Mouse (Mus musculus): ENCODE measurements around the gene Rnasek. TPM values are rescaled to one million over a fixed set of nuclear protein-coding genes. Genes with fewer than 3 reads are reported as not detected.
A peak's percentile ranks its signal among the peaks of the same experiment; 100 is the strongest.

Gene Rnasek
- polyA plus RNA-seq, 1 experiment from 2014 or later, result 94.6 TPM

GRCm38 (mm10) chr11:70226602-70226890, 13.1 kb downstream of the Rnasek start:
- Histone ChIP-seq H3K4me2 (ENCODE audit: low read depth, severe bottlenecking) (peak overlapping the region; percentile 39; the same call in 1 of the 2 replicates), H3K27ac (replicated peaks; ENCODE audit: low read depth, low read length) (no peak overlapping the region), H3K4me3 (ENCODE audit: low read depth, low read length) (0 out of 2 replicates have a peak overlapping the region, but pooled peaks have one; percentile 12), H3K36me3 (ENCODE audit: control insufficient read depth, insufficient read depth, low read length) (no peaks in the 10 kb centered on the region), H3K9me3 (ENCODE audit: control insufficient read depth, low read length) (no peaks in the 10 kb centered on the region), H3K9ac (ENCODE audit: low read length) (no peak overlapping the region), H3K4me1 (ENCODE audit: control insufficient read depth, insufficient read depth, low read length) (peaks cover 7% of the 10 kb centered on the region), H3K27me3 (ENCODE audit: control insufficient read depth, insufficient read depth, low read length) (peaks cover 55% of the 10 kb centered on the region)
- DNase-seq (ENCODE audit: low spot score) (no peak), ATAC-seq (ENCODE audit: insufficient number of reproducible peaks, low FRiP score, low TSS enrichment, low read depth) (no peak)
- 4% methylated on average over 18 of the region's 18 CpGs for WGBS

- 14% methylated on average over 27 of the region's 27 CpGs for WGBS
- Histone ChIP-seq H3K27me3 (ENCODE audit: control insufficient read depth, insufficient read depth, low read length) (peaks cover 55% of the 10 kb centered on the region), H3K9ac (ENCODE audit: low read length) (peak overlapping the region; percentile 13; the same call in 1 of the 2 replicates), H3K4me2 (ENCODE audit: low read depth, severe bottlenecking) (peak overlapping the region; percentile 39; the same call in 1 of the 2 replicates), H3K27ac (replicated peaks; ENCODE audit: low read depth, low read length) (no peak overlapping the region), H3K4me3 (ENCODE audit: low read depth, low read length) (peak overlapping the region; percentile 12; the same call in 1 of the 2 replicates), H3K36me3 (ENCODE audit: control insufficient read depth, insufficient read depth, low read length) (no peaks in the 10 kb centered on the region), H3K4me1 (ENCODE audit: control insufficient read depth, insufficient read depth, low read length) (peaks cover 7% of the 10 kb centered on the region), H3K9me3 (ENCODE audit: control insufficient read depth, low read length) (no peaks in the 10 kb centered on the region)
- DNase-seq (ENCODE audit: low spot score) (no peak), ATAC-seq (ENCODE audit: insufficient number of reproducible peaks, low FRiP score, low TSS enrichment, low read depth) (no peak)
These were observed 13.6 kb downstream of the Rnasek start for GRCm38 (mm10) chr11:70225798-70226601.

- Histone ChIP-seq H3K9ac (ENCODE audit: low read length) (no peak overlapping the region), H3K27ac (replicated peaks; ENCODE audit: low read depth, low read length) (no peak overlapping the region), H3K4me1 (ENCODE audit: control insufficient read depth, insufficient read depth, low read length) (0 out of 2 replicates have a peak, but pooled peaks cover 3% of the 10 kb centered on the region), H3K27me3 (ENCODE audit: control insufficient read depth, insufficient read depth, low read length) (peaks cover 39% of the 10 kb centered on the region), H3K4me3 (ENCODE audit: low read depth, low read length) (no peak overlapping the region), H3K36me3 (ENCODE audit: control insufficient read depth, insufficient read depth, low read length) (no peaks in the 10 kb centered on the region), H3K9me3 (ENCODE audit: control insufficient read depth, low read length) (no peaks in the 10 kb centered on the region), H3K4me2 (ENCODE audit: low read depth, severe bottlenecking) (no peak overlapping the region)
- DNase-seq (ENCODE audit: low spot score), result no peak
- 90% methylated on average over 9 of the region's 9 CpGs for WGBS
- ATAC-seq (ENCODE audit: insufficient number of reproducible peaks, low FRiP score, low TSS enrichment, low read depth), result no peak
These were observed 15.9 kb downstream of the Rnasek start for GRCm38 (mm10) chr11:70223724-70224123.

- WGBS, result 11% methylated on average over 14 of the region's 14 CpGs
- peak overlapping the region; percentile 54 for H3K4me3 ChIP-seq (ENCODE audit: low read depth, low read length)
- no peak overlapping the region; the same call in 1 of the 2 replicates for H3K9ac ChIP-seq (ENCODE audit: low read length)
- H3K9me3 ChIP-seq (ENCODE audit: control insufficient read depth, low read length), result no peaks in the 10 kb centered on the region
- 0 out of 2 replicates have a peak, but pooled peaks cover 3% of the 10 kb centered on the region for H3K4me1 ChIP-seq (ENCODE audit: control insufficient read depth, insufficient read depth, low read length)
- DNase-seq (ENCODE audit: low spot score), result no peak
- H3K27me3 ChIP-seq (ENCODE audit: control insufficient read depth, insufficient read depth, low read length), result peaks cover 23% of the 10 kb centered on the region
- H3K4me2 ChIP-seq (ENCODE audit: low read depth, severe bottlenecking), result peak overlapping the region; percentile 91
- no peak overlapping the region for H3K27ac ChIP-seq (replicated peaks; ENCODE audit: low read depth, low read length)
- peaks cover 2% of the 10 kb centered on the region; the same call in 1 of the 2 replicates for H3K36me3 ChIP-seq (ENCODE audit: control insufficient read depth, insufficient read depth, low read length)
- no peak for ATAC-seq (ENCODE audit: insufficient number of reproducible peaks, low FRiP score, low TSS enrichment, low read depth)
These were observed 17.8 kb downstream of the Rnasek start for GRCm38 (mm10) chr11:70221603-70222500.

GRCm38 (mm10) chr11:70220731-70221602, 18.7 kb downstream of the Rnasek start, which contains the start of gene Slc16a13:
Slc16a13 (minus strand) TSS chr11:70221064.
- no peaks in the 10 kb centered on the region for H3K4me1 ChIP-seq (ENCODE audit: control insufficient read depth, insufficient read depth, low read length)
- peak within 1 kb of the TSS; percentile 60 for H3K27ac ChIP-seq (replicated peaks; ENCODE audit: low read depth, low read length)
- H3K27me3 ChIP-seq (ENCODE audit: control insufficient read depth, insufficient read depth, low read length), result peaks cover 18% of the 10 kb centered on the region
- WGBS, result 0% methylated on average over 28 of the region's 28 CpGs
- DNase-seq (ENCODE audit: low spot score) (peak; percentile 96), ATAC-seq (ENCODE audit: insufficient number of reproducible peaks, low FRiP score, low TSS enrichment, low read depth) (peak; percentile 92)
- peaks cover 2% of the 10 kb centered on the region; the same call in 1 of the 2 replicates for H3K36me3 ChIP-seq (ENCODE audit: control insufficient read depth, insufficient read depth, low read length)
- H3K4me3 ChIP-seq (ENCODE audit: low read depth, low read length), result peak within 1 kb of the TSS; percentile 54
- peak within 1 kb of the TSS; percentile 91 for H3K4me2 ChIP-seq (ENCODE audit: low read depth, severe bottlenecking)
- no peaks in the 10 kb centered on the region for H3K9me3 ChIP-seq (ENCODE audit: control insufficient read depth, low read length)
- peak within 1 kb of the TSS; percentile 80 for H3K9ac ChIP-seq (ENCODE audit: low read length)

- DNase-seq (ENCODE audit: low spot score), result no peak
- ATAC-seq (ENCODE audit: insufficient number of reproducible peaks, low FRiP score, low TSS enrichment, low read depth), result no peak
- H3K9me3 ChIP-seq (ENCODE audit: control insufficient read depth, low read length), result no peaks in the 10 kb centered on the region
- peak overlapping the region; percentile 54 for H3K4me3 ChIP-seq (ENCODE audit: low read depth, low read length)
- H3K27ac ChIP-seq (replicated peaks; ENCODE audit: low read depth, low read length), result peak overlapping the region; percentile 60
- peak overlapping the region; percentile 80 for H3K9ac ChIP-seq (ENCODE audit: low read length)
- 2% methylated on average over 24 of the region's 24 CpGs for WGBS
- peaks cover 18% of the 10 kb centered on the region for H3K27me3 ChIP-seq (ENCODE audit: control insufficient read depth, insufficient read depth, low read length)
- peaks cover 2% of the 10 kb centered on the region; the same call in 1 of the 2 replicates for H3K36me3 ChIP-seq (ENCODE audit: control insufficient read depth, insufficient read depth, low read length)
- H3K4me1 ChIP-seq (ENCODE audit: control insufficient read depth, insufficient read depth, low read length), result no peaks in the 10 kb centered on the region
- H3K4me2 ChIP-seq (ENCODE audit: low read depth, severe bottlenecking), result peak overlapping the region; percentile 91
These were observed 19.3 kb downstream of the Rnasek start for GRCm38 (mm10) chr11:70220323-70220722.

- DNase-seq (ENCODE audit: low spot score), result no peak
- no peak for ATAC-seq (ENCODE audit: insufficient number of reproducible peaks, low FRiP score, low TSS enrichment, low read depth)
- Histone ChIP-seq H3K27me3 (ENCODE audit: control insufficient read depth, insufficient read depth, low read length) (peaks cover 19% of the 10 kb centered on the region), H3K9me3 (ENCODE audit: control insufficient read depth, low read length) (no peaks in the 10 kb centered on the region), H3K4me2 (ENCODE audit: low read depth, severe bottlenecking) (peak overlapping the region; percentile 91), H3K36me3 (ENCODE audit: control insufficient read depth, insufficient read depth, low read length) (peaks cover 2% of the 10 kb centered on the region; the same call in 1 of the 2 replicates), H3K9ac (ENCODE audit: low read length) (peak overlapping the region; percentile 80), H3K4me1 (ENCODE audit: control insufficient read depth, insufficient read depth, low read length) (peaks cover under 1% of the 10 kb centered on the region; the same call in 1 of the 2 replicates), H3K4me3 (ENCODE audit: low read depth, low read length) (peak overlapping the region; percentile 54), H3K27ac (replicated peaks; ENCODE audit: low read depth, low read length) (no peak overlapping the region)
- WGBS, result 57% methylated on average over 7 of the region's 7 CpGs
These were observed 19.8 kb downstream of the Rnasek start for GRCm38 (mm10) chr11:70219873-70220272.

All from limb, embryonic 11.5 days (tissue).